Mouse (Mus musculus): Measurements from ENCODE around the gene Capn2. TPM values are rescaled to one million over a fixed set of nuclear protein-coding genes. Genes with fewer than 3 reads are reported as not detected.

Gene Capn2
- total and polyA plus RNA-seq, 2 experiments from 2014 or later = 62.6 to 71.2 TPM

DNA sequence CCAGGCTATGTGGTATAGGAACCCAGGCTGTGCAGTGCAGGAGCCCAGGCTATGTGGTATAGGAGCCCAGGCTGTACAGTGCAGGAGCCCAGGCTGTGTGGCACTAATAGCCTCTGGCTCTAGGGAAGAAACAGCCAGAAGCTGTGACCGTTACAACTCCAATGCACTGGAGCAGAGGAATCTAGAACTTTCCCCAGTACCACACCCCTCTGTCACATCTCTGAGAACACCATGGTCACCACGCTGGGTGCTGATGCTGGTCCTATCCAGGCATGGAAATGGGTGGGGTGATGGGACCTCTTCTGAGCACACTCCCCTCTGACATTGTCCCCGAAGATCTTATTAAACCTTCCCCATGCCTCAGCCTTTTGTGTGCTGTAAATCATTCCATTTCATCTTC, 12.1 kb downstream of the Capn2 start:
- DNase-seq (ENCODE audit: low spot score) (no peak), ATAC-seq (ENCODE audit: insufficient read depth, low read depth) (no peak)
- no peaks in the 10 kb centered on the region for H3K9me3 ChIP-seq (replicated peaks; ENCODE audit: control insufficient read depth, low read length)
- TF ChIP-seq EP300 (IDR thresholded peaks at IDR 0.05; ENCODE audit: low read depth) (no peak), CTCF (IDR thresholded peaks at IDR 0.05; ENCODE audit: low read depth) (no peak)
- H3K4me1 ChIP-seq (ENCODE audit: control insufficient read depth, insufficient read depth) = peaks cover 45% of the 10 kb centered on the region
- H3K27ac ChIP-seq (ENCODE audit: low read depth) = peak overlapping the region; percentile 86; the same call in 1 of the 2 replicates
- no peak overlapping the region for H3K4me3 ChIP-seq (ENCODE audit: low read depth, low read length)
- no peak overlapping the region for H3K9ac ChIP-seq (replicated peaks; ENCODE audit: low read depth, low read length)
- WGBS = 85% methylated on average over 3 of the region's 3 CpGs
- peaks cover 15% of the 10 kb centered on the region for H3K36me3 ChIP-seq (replicated peaks; ENCODE audit: control insufficient read depth, insufficient read depth, low read length)
- no peak overlapping the region for H3K4me2 ChIP-seq (ENCODE audit: low read depth, low read length)
- H3K27me3 ChIP-seq (ENCODE audit: control insufficient read depth, insufficient read depth, low read length) = no peaks in the 10 kb centered on the region

DNA sequence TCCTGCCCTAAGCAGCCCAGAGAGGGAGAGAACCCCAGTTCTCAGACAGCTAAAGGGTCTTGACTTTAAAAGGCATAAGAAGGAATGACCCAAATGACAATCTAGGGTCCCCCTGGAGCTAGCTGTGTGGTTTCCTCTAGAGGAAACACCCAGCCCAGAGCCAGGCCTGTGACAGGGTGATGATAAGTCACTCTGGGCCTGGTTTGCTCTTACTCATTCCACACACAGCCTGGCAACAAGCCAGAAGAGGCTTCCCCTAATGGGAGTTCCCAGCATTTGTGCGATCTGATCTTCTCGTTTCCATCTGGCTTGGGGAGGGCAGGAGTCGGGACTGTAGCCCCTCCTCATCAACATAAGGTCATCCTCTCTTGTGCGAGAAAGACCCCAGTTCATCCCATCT, 13.2 kb downstream of the Capn2 start:
- 2% methylated on average over 4 of the region's 4 CpGs for WGBS

DNA sequence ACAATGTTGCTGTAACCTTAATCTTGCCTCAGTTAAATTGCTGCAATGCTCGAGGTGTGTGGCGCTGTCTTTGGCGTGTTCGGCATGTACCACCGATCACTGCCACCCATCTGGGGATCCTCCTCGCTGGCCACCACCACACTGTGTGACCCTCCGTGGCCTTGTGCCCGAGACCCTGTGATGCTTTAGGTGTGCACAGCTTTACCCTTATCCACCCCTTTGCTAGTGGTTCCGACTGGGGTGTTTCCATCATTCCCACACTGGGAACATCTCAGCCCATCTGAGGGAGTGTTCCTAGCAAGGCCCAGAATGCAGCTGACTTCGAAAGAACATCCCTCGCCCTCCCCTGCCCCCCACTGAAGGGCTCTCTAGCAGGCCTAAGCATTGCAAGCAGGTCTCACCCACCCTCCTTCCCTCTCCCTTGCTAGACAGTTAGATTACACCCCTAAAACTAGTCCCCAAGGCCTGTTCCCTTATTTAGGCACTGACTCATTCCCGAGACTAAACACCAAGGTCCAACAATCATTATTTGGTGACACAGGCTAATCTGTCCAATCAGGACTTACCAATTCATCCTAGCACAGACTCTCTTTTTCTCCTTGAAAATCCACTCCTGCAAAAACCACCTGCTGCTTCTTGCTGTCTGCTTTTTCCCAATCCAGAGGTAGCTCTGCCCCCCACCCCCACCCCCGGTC, 14.1 kb downstream of the Capn2 start:
- Histone ChIP-seq H3K36me3 (replicated peaks; ENCODE audit: control insufficient read depth, insufficient read depth, low read length) (peaks cover 4% of the 10 kb centered on the region; the same call in 1 of the 2 replicates), H3K9me3 (replicated peaks; ENCODE audit: control insufficient read depth, low read length) (no peaks in the 10 kb centered on the region), H3K27ac (ENCODE audit: low read depth) (no peak overlapping the region), H3K4me3 (ENCODE audit: low read depth, low read length) (no peak overlapping the region), H3K27me3 (ENCODE audit: control insufficient read depth, insufficient read depth, low read length) (no peaks in the 10 kb centered on the region), H3K4me1 (ENCODE audit: control insufficient read depth, insufficient read depth) (peaks cover 63% of the 10 kb centered on the region), H3K9ac (replicated peaks; ENCODE audit: low read depth, low read length) (no peak overlapping the region), H3K4me2 (ENCODE audit: low read depth, low read length) (no peak overlapping the region)
- 81% methylated on average over 13 of the region's 13 CpGs for WGBS
- DNase-seq (ENCODE audit: low spot score) (no peak), ATAC-seq (ENCODE audit: insufficient read depth, low read depth) (no peak)
- no peak for TF ChIP-seq EP300 (IDR thresholded peaks at IDR 0.05; ENCODE audit: low read depth)
- no peak for TF ChIP-seq CTCF (IDR thresholded peaks at IDR 0.05; ENCODE audit: low read depth)

More for the DNA sequence above, 13.2 kb downstream of the Capn2 start:
- peak overlapping the region; percentile 32; the same call in 1 of the 2 replicates for H3K27ac ChIP-seq (ENCODE audit: low read depth)
- TF ChIP-seq EP300 (IDR thresholded peaks at IDR 0.05; ENCODE audit: low read depth) (no peak), CTCF (IDR thresholded peaks at IDR 0.05; ENCODE audit: low read depth) (no peak)
- no peaks in the 10 kb centered on the region for H3K27me3 ChIP-seq (ENCODE audit: control insufficient read depth, insufficient read depth, low read length)
- H3K36me3 ChIP-seq (replicated peaks; ENCODE audit: control insufficient read depth, insufficient read depth, low read length) = peaks cover 8% of the 10 kb centered on the region; the same call in 1 of the 2 replicates
- H3K9me3 ChIP-seq (replicated peaks; ENCODE audit: control insufficient read depth, low read length) = no peaks in the 10 kb centered on the region
- H3K4me1 ChIP-seq (ENCODE audit: control insufficient read depth, insufficient read depth) = peaks cover 56% of the 10 kb centered on the region
- DNase-seq (ENCODE audit: low spot score) (peak; percentile 87), ATAC-seq (ENCODE audit: insufficient read depth, low read depth) (peak; percentile 39)
- H3K4me2 ChIP-seq (ENCODE audit: low read depth, low read length) = no peak overlapping the region
- H3K9ac ChIP-seq (replicated peaks; ENCODE audit: low read depth, low read length) = peak overlapping the region; percentile 38; the same call in 1 of the 2 replicates
- no peak overlapping the region for H3K4me3 ChIP-seq (ENCODE audit: low read depth, low read length)

DNA sequence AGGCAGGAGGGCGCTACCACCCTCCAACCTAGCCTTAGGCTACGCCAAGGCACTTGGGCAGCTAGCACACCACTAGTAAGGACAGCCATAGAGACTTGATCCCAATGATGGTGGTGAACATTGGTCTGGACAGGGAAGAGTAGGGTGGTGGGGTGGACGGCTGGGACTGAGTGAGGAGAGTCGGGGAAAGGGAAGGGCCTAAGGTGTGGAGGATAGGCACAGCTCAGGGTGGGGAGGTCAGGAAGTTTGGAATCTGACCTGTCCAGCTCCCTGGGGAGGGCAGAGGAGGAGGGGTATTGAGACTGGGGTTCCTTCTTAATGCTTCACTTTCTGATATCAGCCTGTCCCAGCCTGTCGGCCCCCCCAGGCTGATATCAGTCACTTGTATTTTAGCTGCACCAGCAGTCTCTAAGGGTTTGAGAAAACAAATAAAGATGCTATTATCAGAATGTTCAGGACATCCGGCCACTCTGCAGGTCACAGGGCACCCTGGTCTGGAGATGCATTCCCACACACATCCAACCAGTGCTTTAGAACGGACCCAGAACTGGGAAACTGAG, 14.8 kb downstream of the Capn2 start:
- H3K4me2 ChIP-seq (ENCODE audit: low read depth, low read length) = no peak overlapping the region
- peak overlapping the region; percentile 75; the same call in 1 of the 2 replicates for H3K27ac ChIP-seq (ENCODE audit: low read depth)
- no peak for DNase-seq (ENCODE audit: low spot score)
- no peak for ATAC-seq (ENCODE audit: insufficient read depth, low read depth)
- no peak overlapping the region for H3K9ac ChIP-seq (replicated peaks; ENCODE audit: low read depth, low read length)
- H3K4me3 ChIP-seq (ENCODE audit: low read depth, low read length) = no peak overlapping the region
- no peaks in the 10 kb centered on the region for H3K9me3 ChIP-seq (replicated peaks; ENCODE audit: control insufficient read depth, low read length)
- peaks cover 68% of the 10 kb centered on the region for H3K4me1 ChIP-seq (ENCODE audit: control insufficient read depth, insufficient read depth)
- no peaks in the 10 kb centered on the region for H3K27me3 ChIP-seq (ENCODE audit: control insufficient read depth, insufficient read depth, low read length)
- peaks cover 4% of the 10 kb centered on the region; the same call in 1 of the 2 replicates for H3K36me3 ChIP-seq (replicated peaks; ENCODE audit: control insufficient read depth, insufficient read depth, low read length)
- 68% methylated on average over 7 of the region's 7 CpGs for WGBS
- no peak for TF ChIP-seq EP300 (IDR thresholded peaks at IDR 0.05; ENCODE audit: low read depth)
- TF ChIP-seq CTCF (IDR thresholded peaks at IDR 0.05; ENCODE audit: low read depth) = no peak

DNA sequence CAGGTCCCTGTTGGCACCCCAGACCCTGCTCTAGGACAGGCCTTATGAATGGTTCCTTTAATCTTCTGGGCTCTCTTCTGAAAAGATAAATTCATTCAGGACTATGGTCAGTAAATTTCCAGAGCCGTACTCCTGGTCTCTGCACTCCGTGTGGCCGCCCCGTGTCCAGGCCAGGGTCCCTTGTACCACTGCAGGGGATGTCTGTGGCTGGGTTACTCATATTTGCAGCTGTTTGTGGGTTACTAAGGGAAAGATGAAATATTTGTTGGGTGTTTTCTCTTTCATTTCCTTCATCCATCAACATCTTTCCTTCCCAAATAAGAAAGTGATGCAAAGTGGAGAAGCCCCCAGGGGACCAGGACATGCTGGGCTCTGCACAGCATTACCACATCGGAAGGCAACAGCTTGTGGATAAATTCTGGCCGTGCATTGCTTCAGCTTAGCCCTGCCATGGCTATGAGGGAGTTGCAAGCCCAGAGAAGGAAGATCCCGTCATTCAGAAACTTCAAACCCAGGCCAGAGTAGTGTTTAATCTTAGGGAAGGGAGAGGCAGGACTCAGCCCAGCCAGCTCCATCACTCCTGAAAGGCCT, 15.5 kb downstream of the Capn2 start:
- WGBS = 77% methylated on average over 7 of the region's 7 CpGs
- Histone ChIP-seq H3K36me3 (replicated peaks; ENCODE audit: control insufficient read depth, insufficient read depth, low read length) (peaks cover 4% of the 10 kb centered on the region; the same call in 1 of the 2 replicates), H3K4me2 (ENCODE audit: low read depth, low read length) (no peak overlapping the region), H3K27ac (ENCODE audit: low read depth) (peak overlapping the region; percentile 75), H3K9ac (replicated peaks; ENCODE audit: low read depth, low read length) (no peak overlapping the region), H3K9me3 (replicated peaks; ENCODE audit: control insufficient read depth, low read length) (no peaks in the 10 kb centered on the region), H3K4me3 (ENCODE audit: low read depth, low read length) (no peak overlapping the region), H3K27me3 (ENCODE audit: control insufficient read depth, insufficient read depth, low read length) (no peaks in the 10 kb centered on the region), H3K4me1 (ENCODE audit: control insufficient read depth, insufficient read depth) (peaks cover 75% of the 10 kb centered on the region)
- no peak for TF ChIP-seq EP300 (IDR thresholded peaks at IDR 0.05; ENCODE audit: low read depth)
- TF ChIP-seq CTCF (IDR thresholded peaks at IDR 0.05; ENCODE audit: low read depth) = no peak
- DNase-seq (ENCODE audit: low spot score) (no peak), ATAC-seq (ENCODE audit: insufficient read depth, low read depth) (no peak)
